Mouse (Mus musculus): ENCODE results near the gene Ap1g2. TPM values are rescaled to one million over a fixed set of nuclear protein-coding genes. Genes with fewer than 3 reads are reported as not detected.

The Ap1g2 gene
- polyA plus RNA-seq, 1 experiment from 2014 or later, result 8.4 TPM

- WGBS, result 13% methylated on average over 8 of the region's 8 CpGs
- no peaks in the 10 kb centered on the region; the same call in 1 of the 2 replicates for H3K4me1 ChIP-seq (ENCODE audit: control insufficient read depth, insufficient read depth, low read length)
- H3K36me3 ChIP-seq (replicated peaks; ENCODE audit: control insufficient read depth, insufficient read depth, low read depth, low read length), result no peaks in the 10 kb centered on the region
- no peak overlapping the region for H3K4me3 ChIP-seq (ENCODE audit: low read depth, low read length)
- no peaks in the 10 kb centered on the region for H3K9me3 ChIP-seq (replicated peaks; ENCODE audit: control insufficient read depth, low read length)
- DNase-seq (ENCODE audit: low spot score), result peak; percentile 90
- peaks cover 5% of the 10 kb centered on the region; the same call in 1 of the 2 replicates for H3K27me3 ChIP-seq (ENCODE audit: control insufficient read depth, insufficient read depth, low read length)
- H3K27ac ChIP-seq (replicated peaks; ENCODE audit: low read depth, low read length), result no peak overlapping the region
- peak; percentile 53 for ATAC-seq (replicated peaks; ENCODE audit: insufficient number of reproducible peaks, low FRiP score, low TSS enrichment, low read depth)
- H3K9ac ChIP-seq (replicated peaks; ENCODE audit: low read length), result 0 out of 2 replicates have a peak overlapping the region, but pooled peaks have one; percentile 6
- H3K4me2 ChIP-seq (ENCODE audit: low read depth, low read length), result peak overlapping the region; percentile 16; the same call in 1 of the 2 replicates
Measured at GRCm38 (mm10) chr14:55079214-55079970, 27.0 kb downstream of the Ap1g2 start.

GRCm38 (mm10) chr14:55078366-55078989, 27.9 kb downstream of the Ap1g2 start:
- ATAC-seq (replicated peaks; ENCODE audit: insufficient number of reproducible peaks, low FRiP score, low TSS enrichment, low read depth), result peak; percentile 26; the same call in 1 of the 2 replicates
- 2% methylated on average over 23 of the region's 23 CpGs for WGBS

GRCm38 (mm10) chr14:55077481-55078365, 28.7 kb downstream of the Ap1g2 start:
- H3K27me3 ChIP-seq (ENCODE audit: control insufficient read depth, insufficient read depth, low read length), result peaks cover 5% of the 10 kb centered on the region; the same call in 1 of the 2 replicates
- no peak overlapping the region for H3K4me3 ChIP-seq (ENCODE audit: low read depth, low read length)
- no peak overlapping the region; the same call in 1 of the 2 replicates for H3K4me2 ChIP-seq (ENCODE audit: low read depth, low read length)
- DNase-seq (ENCODE audit: low spot score) (no peak), ATAC-seq (replicated peaks; ENCODE audit: insufficient number of reproducible peaks, low FRiP score, low TSS enrichment, low read depth) (no peak)
- no peak overlapping the region for H3K9ac ChIP-seq (replicated peaks; ENCODE audit: low read length)
- H3K4me1 ChIP-seq (ENCODE audit: control insufficient read depth, insufficient read depth, low read length), result no peaks in the 10 kb centered on the region; the same call in 1 of the 2 replicates
- H3K9me3 ChIP-seq (replicated peaks; ENCODE audit: control insufficient read depth, low read length), result no peaks in the 10 kb centered on the region
- H3K27ac ChIP-seq (replicated peaks; ENCODE audit: low read depth, low read length), result no peak overlapping the region
- H3K36me3 ChIP-seq (replicated peaks; ENCODE audit: control insufficient read depth, insufficient read depth, low read depth, low read length), result no peaks in the 10 kb centered on the region; the same call in 1 of the 2 replicates
- WGBS, result 15% methylated on average over 15 of the region's 15 CpGs

More at GRCm38 (mm10) chr14:55078366-55078989, 27.9 kb downstream of the Ap1g2 start:
- peaks cover 5% of the 10 kb centered on the region; the same call in 1 of the 2 replicates for H3K27me3 ChIP-seq (ENCODE audit: control insufficient read depth, insufficient read depth, low read length)
- peak overlapping the region; percentile 43; the same call in 1 of the 2 replicates for H3K9ac ChIP-seq (replicated peaks; ENCODE audit: low read length)
- peak overlapping the region; percentile 41 for H3K4me2 ChIP-seq (ENCODE audit: low read depth, low read length)
- no peak overlapping the region for H3K27ac ChIP-seq (replicated peaks; ENCODE audit: low read depth, low read length)
- peak; percentile 41 for DNase-seq (ENCODE audit: low spot score)
- no peaks in the 10 kb centered on the region; the same call in 1 of the 2 replicates for H3K4me1 ChIP-seq (ENCODE audit: control insufficient read depth, insufficient read depth, low read length)
- no peaks in the 10 kb centered on the region for H3K36me3 ChIP-seq (replicated peaks; ENCODE audit: control insufficient read depth, insufficient read depth, low read depth, low read length)
- H3K9me3 ChIP-seq (replicated peaks; ENCODE audit: control insufficient read depth, low read length), result no peaks in the 10 kb centered on the region
- H3K4me3 ChIP-seq (ENCODE audit: low read depth, low read length), result no peak overlapping the region

GRCm38 (mm10) chr14:55076956-55077355, 29.4 kb downstream of the Ap1g2 start:
- Histone ChIP-seq H3K9ac (replicated peaks; ENCODE audit: low read length) (no peak overlapping the region), H3K4me2 (ENCODE audit: low read depth, low read length) (no peak overlapping the region), H3K4me1 (ENCODE audit: control insufficient read depth, insufficient read depth, low read length) (no peaks in the 10 kb centered on the region; the same call in 1 of the 2 replicates), H3K9me3 (replicated peaks; ENCODE audit: control insufficient read depth, low read length) (no peaks in the 10 kb centered on the region), H3K27ac (replicated peaks; ENCODE audit: low read depth, low read length) (no peak overlapping the region), H3K27me3 (ENCODE audit: control insufficient read depth, insufficient read depth, low read length) (peaks cover 5% of the 10 kb centered on the region; the same call in 1 of the 2 replicates), H3K36me3 (replicated peaks; ENCODE audit: control insufficient read depth, insufficient read depth, low read depth, low read length) (no peaks in the 10 kb centered on the region; the same call in 1 of the 2 replicates), H3K4me3 (ENCODE audit: low read depth, low read length) (no peak overlapping the region)
- WGBS, result 57% methylated on average over 3 of the region's 3 CpGs
- no peak for ATAC-seq (replicated peaks; ENCODE audit: insufficient number of reproducible peaks, low FRiP score, low TSS enrichment, low read depth)
- DNase-seq (ENCODE audit: low spot score), result no peak

GRCm38 (mm10) chr14:55076224-55076623, 30.2 kb downstream of the Ap1g2 start:
- ATAC-seq (replicated peaks; ENCODE audit: insufficient number of reproducible peaks, low FRiP score, low TSS enrichment, low read depth) (no peak), DNase-seq (ENCODE audit: low spot score) (no peak)
- no peaks in the 10 kb centered on the region for H3K9me3 ChIP-seq (replicated peaks; ENCODE audit: control insufficient read depth, low read length)
- H3K27me3 ChIP-seq (ENCODE audit: control insufficient read depth, insufficient read depth, low read length), result peaks cover 5% of the 10 kb centered on the region; the same call in 1 of the 2 replicates
- H3K4me2 ChIP-seq (ENCODE audit: low read depth, low read length), result no peak overlapping the region
- no peaks in the 10 kb centered on the region; the same call in 1 of the 2 replicates for H3K36me3 ChIP-seq (replicated peaks; ENCODE audit: control insufficient read depth, insufficient read depth, low read depth, low read length)
- H3K4me1 ChIP-seq (ENCODE audit: control insufficient read depth, insufficient read depth, low read length), result no peaks in the 10 kb centered on the region; the same call in 1 of the 2 replicates
- WGBS, result 65% methylated on average over 6 of the region's 6 CpGs
- H3K4me3 ChIP-seq (ENCODE audit: low read depth, low read length), result no peak overlapping the region
- no peak overlapping the region for H3K9ac ChIP-seq (replicated peaks; ENCODE audit: low read length)
- no peak overlapping the region for H3K27ac ChIP-seq (replicated peaks; ENCODE audit: low read depth, low read length)

GRCm38 (mm10) chr14:55074416-55074815, 32.0 kb downstream of the Ap1g2 start:
- H3K4me3 ChIP-seq (ENCODE audit: low read depth, low read length), result no peak overlapping the region
- no peaks in the 10 kb centered on the region; the same call in 1 of the 2 replicates for H3K4me1 ChIP-seq (ENCODE audit: control insufficient read depth, insufficient read depth, low read length)
- peaks cover 5% of the 10 kb centered on the region; the same call in 1 of the 2 replicates for H3K27me3 ChIP-seq (ENCODE audit: control insufficient read depth, insufficient read depth, low read length)
- H3K9me3 ChIP-seq (replicated peaks; ENCODE audit: control insufficient read depth, low read length), result no peaks in the 10 kb centered on the region
- ATAC-seq (replicated peaks; ENCODE audit: insufficient number of reproducible peaks, low FRiP score, low TSS enrichment, low read depth), result no peak
- H3K27ac ChIP-seq (replicated peaks; ENCODE audit: low read depth, low read length), result no peak overlapping the region
- DNase-seq (ENCODE audit: low spot score), result no peak
- H3K4me2 ChIP-seq (ENCODE audit: low read depth, low read length), result no peak overlapping the region
- 93% methylated on average over 12 of the region's 12 CpGs for WGBS
- no peak overlapping the region for H3K9ac ChIP-seq (replicated peaks; ENCODE audit: low read length)
- no peaks in the 10 kb centered on the region; the same call in 1 of the 2 replicates for H3K36me3 ChIP-seq (replicated peaks; ENCODE audit: control insufficient read depth, insufficient read depth, low read depth, low read length)

GRCm38 (mm10) chr14:55071756-55072155, 34.6 kb downstream of the Ap1g2 start:
- Histone ChIP-seq H3K4me2 (ENCODE audit: low read depth, low read length) (no peak overlapping the region), H3K27ac (replicated peaks; ENCODE audit: low read depth, low read length) (no peak overlapping the region), H3K9ac (replicated peaks; ENCODE audit: low read length) (peak overlapping the region; percentile 29; the same call in 1 of the 2 replicates), H3K9me3 (replicated peaks; ENCODE audit: control insufficient read depth, low read length) (no peaks in the 10 kb centered on the region), H3K4me3 (ENCODE audit: low read depth, low read length) (no peak overlapping the region), H3K27me3 (ENCODE audit: control insufficient read depth, insufficient read depth, low read length) (no peaks in the 10 kb centered on the region), H3K36me3 (replicated peaks; ENCODE audit: control insufficient read depth, insufficient read depth, low read depth, low read length) (peaks cover 1% of the 10 kb centered on the region), H3K4me1 (ENCODE audit: control insufficient read depth, insufficient read depth, low read length) (no peaks in the 10 kb centered on the region)
- 31% methylated on average over 19 of the region's 19 CpGs for WGBS
- ATAC-seq (replicated peaks; ENCODE audit: insufficient number of reproducible peaks, low FRiP score, low TSS enrichment, low read depth) (no peak), DNase-seq (ENCODE audit: low spot score) (no peak)
